Mouse (Mus musculus): ENCODE results near the gene Klk1b4.
"Not testable (repeated sequence)": the region's sequence is repeated elsewhere in the genome, so short reads cannot be mapped to it uniquely, and the experiment has no call there.

Gene Klk1b4

GRCm38 (mm10) chr7:44207135-44207534 is at the start of gene Klk1b4:
Gene Klk1b4 (plus strand): TSS chr7:44207435.
- DNase-seq (ENCODE audit: low spot score in 2 of 2) = not testable (repeated sequence)

- DNase-seq (ENCODE audit: low spot score in 2 of 2) = no peak
These were observed 27.8 kb upstream of the Klk1b4 start for GRCm38 (mm10) chr7:44179299-44180045.

GRCm38 (mm10) chr7:44186516-44186915 is 20.7 kb upstream of the Klk1b4 start:
- not testable (repeated sequence) for DNase-seq (ENCODE audit: low spot score in 2 of 2)

GRCm38 (mm10) chr7:44187936-44188335 is 19.3 kb upstream of the Klk1b4 start, which contains the start of gene Klk1b24:
Gene Klk1b24 (plus strand): TSS chr7:44188236.
- not testable (repeated sequence) for DNase-seq (ENCODE audit: low spot score in 2 of 2)

GRCm38 (mm10) chr7:44193466-44193865 is 13.8 kb upstream of the Klk1b4 start:
- DNase-seq (ENCODE audit: low spot score in 2 of 2) = peak in 1 of 2 experiments; percentile 54

- DNase-seq (ENCODE audit: low spot score in 2 of 2) = no peak
These were observed 9.3 kb upstream of the Klk1b4 start, which contains the start of gene Klk1b3 for GRCm38 (mm10) chr7:44197891-44198290. Gene Klk1b3 (plus strand): TSS chr7:44198191.

- DNase-seq (ENCODE audit: low spot score in 2 of 2) = no peak
These were observed 1.1 kb downstream of the Klk1b4 start for GRCm38 (mm10) chr7:44208307-44208706.

- no peak for DNase-seq (ENCODE audit: low spot score in 2 of 2)
These were observed 8.4 kb downstream of the Klk1b4 start, which contains the start of gene Klk1b5 for GRCm38 (mm10) chr7:44215645-44216044. Gene Klk1b5 (plus strand): TSS chr7:44215945.

GRCm38 (mm10) chr7:44221601-44222000 is 14.4 kb downstream of the Klk1b4 start:
- not testable (repeated sequence) for DNase-seq (ENCODE audit: low spot score in 2 of 2)

- not testable (repeated sequence) for DNase-seq (ENCODE audit: low spot score in 2 of 2)
These were observed 15.1 kb downstream of the Klk1b4 start for GRCm38 (mm10) chr7:44222335-44222734.

- no peak for DNase-seq (ENCODE audit: low spot score in 2 of 2)
These were observed 17.8 kb downstream of the Klk1b4 start, which contains the start of gene Klk1 for GRCm38 (mm10) chr7:44225076-44225475. Gene Klk1 (plus strand): TSS chr7:44225360.

GRCm38 (mm10) chr7:44235909-44236308 is 28.7 kb downstream of the Klk1b4 start, which contains the start of gene Gm36864:
Gene Gm36864 (plus strand): TSS chr7:44236177.
- no peak for DNase-seq (ENCODE audit: low spot score in 2 of 2)

- DNase-seq (ENCODE audit: low spot score in 2 of 2) = no peak
These were observed 32.7 kb downstream of the Klk1b4 start for GRCm38 (mm10) chr7:44239913-44240312.

GRCm38 (mm10) chr7:44240712-44241111 is 33.5 kb downstream of the Klk1b4 start:
- no peak for DNase-seq (ENCODE audit: low spot score in 2 of 2)

- DNase-seq (ENCODE audit: low spot score in 2 of 2) = no peak
These were observed 33.9 kb downstream of the Klk1b4 start for GRCm38 (mm10) chr7:44241163-44241562.

GRCm38 (mm10) chr7:44244080-44244479 is 36.8 kb downstream of the Klk1b4 start:
- DNase-seq (ENCODE audit: low spot score in 2 of 2) = no peak

- DNase-seq (ENCODE audit: low spot score in 2 of 2) = peak; percentile 89 to 92
These were observed 39.1 kb downstream of the Klk1b4 start, which contains the start of the genes 1700028J19Rik and 2410002F23Rik for GRCm38 (mm10) chr7:44246055-44246983. Gene 1700028J19Rik (minus strand): TSS chr7:44246695. Gene 2410002F23Rik (plus strand): TSS chr7:44246722.

- no peak for DNase-seq (ENCODE audit: low spot score in 2 of 2)
These were observed 39.8 kb downstream of the Klk1b4 start for GRCm38 (mm10) chr7:44246984-44247470.

- DNase-seq (ENCODE audit: low spot score in 2 of 2) = no peak
These were observed 40.7 kb downstream of the Klk1b4 start for GRCm38 (mm10) chr7:44247971-44248370.

- no peak for DNase-seq (ENCODE audit: low spot score in 2 of 2)
These were observed 42.0 kb downstream of the Klk1b4 start for GRCm38 (mm10) chr7:44249248-44249647.

- DNase-seq (ENCODE audit: low spot score in 2 of 2) = not testable (repeated sequence)
These were observed 43.6 kb downstream of the Klk1b4 start for GRCm38 (mm10) chr7:44250732-44251275.
